Mouse (Mus musculus) midbrain, embryonic 14.5 days (tissue): ENCODE results near the gene Kat7. TPM values are rescaled to one million over a fixed set of nuclear protein-coding genes. Genes with fewer than 3 reads are reported as not detected.

Source experiments
- ATAC-seq: fragments of 200-750 bp; cut with Nextera tagmentation; 2 replicates; pipeline ENCODE4 v1.8.0; 2017; ENCODE audit warnings: moderate number of reproducible peaks, moderate library complexity; ENCODE audit not compliant: low FRiP score, low TSS enrichment
- DNase-seq: peaks from one replicate; pipeline ENCODE4 v3.0.0-alpha.2; 2015
- H3K27ac ChIP-seq: fragments of 300-500 bp; sonication (generic); replicated peaks from 2 replicates; pipeline ENCODE4 v1.5.1; 2014; ENCODE audit warnings: mild to moderate bottlenecking, low read depth, low read length, moderate library complexity
- H3K27me3 ChIP-seq: fragments of 300-500 bp; sonication (generic); 2 replicates; pipeline ENCODE4 v1.6.1; 2014; ENCODE audit warnings: low read length, control low read depth, mixed read lengths; ENCODE audit not compliant: control insufficient read depth, insufficient read depth
- H3K36me3 ChIP-seq: fragments of 300-500 bp; sonication (generic); 2 replicates; pipeline ENCODE4 v1.6.1; 2014; ENCODE audit warnings: low read length, control low read depth; ENCODE audit not compliant: control insufficient read depth, insufficient read depth
- H3K4me1 ChIP-seq: fragments of 300-500 bp; sonication (generic); 2 replicates; pipeline ENCODE4 v1.6.1; 2014; ENCODE audit warnings: mild to moderate bottlenecking, antibody characterized with exemption, low read length, control low read depth; ENCODE audit not compliant: control insufficient read depth, insufficient read depth
- H3K4me2 ChIP-seq: fragments of 300-500 bp; sonication (generic); 2 replicates; pipeline ENCODE4 v1.6.1; 2014; ENCODE audit warnings: mild to moderate bottlenecking, low read length, moderate library complexity
- H3K4me3 ChIP-seq: fragments of 300-500 bp; sonication (generic); replicated peaks from 2 replicates; pipeline ENCODE4 v1.5.1; 2014; ENCODE audit warnings: low read depth, low read length
- H3K9ac ChIP-seq: fragments of 300-500 bp; sonication (generic); replicated peaks from 2 replicates; pipeline ENCODE4 v1.6.1; 2014; ENCODE audit warnings: mild to moderate bottlenecking, low read length, moderate library complexity
- H3K9me3 ChIP-seq: fragments of 300-500 bp; sonication (generic); 2 replicates; pipeline ENCODE4 v1.6.1; 2016; ENCODE audit warnings: low read length, control low read depth, mixed read lengths; ENCODE audit not compliant: control insufficient read depth
- WGBS: fragments of 180-500 bp; shearing (Covaris S2); extraction: QIAGEN DNeasy Blood & Tissue Kit; methylation state at CpG from one replicate; pipeline ENCODE4 v1.1.7; 2014; 5-methylcytosine and 5-hydroxymethylcytosine counted together
- polyA plus RNA-seq: library from polyadenylated mRNA; unstranded; fragments of >200 nt; fragmentation: Nextera tagmentation; extraction: Ambion mirVana; gene quantifications from 2 replicates; pipeline ENCODE4 v1.2.1, GENCODE M21; 2014

Gene Kat7
- polyA plus RNA-seq, 1 experiment from 2014 or later = 65.2 TPM

- ATAC-seq = peak; percentile 75
- under 1% methylated on average over 50 of the region's 50 CpGs for WGBS
Measured at GRCm38 (mm10) chr11:95337129-95337813, 27.2 kb upstream of the Kat7 start.

GRCm38 (mm10) chr11:95336568-95337128 lies 26.6 kb upstream of the Kat7 start, which contains the start of gene Fam117a:
Fam117a (plus strand) TSS chr11:95337018.
- no peaks in the 10 kb centered on the region for H3K9me3 ChIP-seq
- 0% methylated on average over 20 of the region's 27 CpGs for WGBS
- peak; percentile 92 for DNase-seq
- peak; percentile 96 for ATAC-seq
- H3K4me1 ChIP-seq = peaks cover 11% of the 10 kb centered on the region; the same call in 1 of the 2 replicates
- H3K27me3 ChIP-seq = peaks cover 13% of the 10 kb centered on the region
- H3K36me3 ChIP-seq = no peaks in the 10 kb centered on the region
- peak within 1 kb of the TSS; percentile 80 for H3K4me3 ChIP-seq
- H3K9ac ChIP-seq = peak within 1 kb of the TSS; percentile 64
- H3K27ac ChIP-seq = no peak within 1 kb of the TSS
- peak within 1 kb of the TSS; percentile 98 for H3K4me2 ChIP-seq

More at GRCm38 (mm10) chr11:95337129-95337813, 27.2 kb upstream of the Kat7 start:
- H3K9ac ChIP-seq = peak overlapping the region; percentile 64
- H3K4me3 ChIP-seq = peak overlapping the region; percentile 80
- no peak overlapping the region for H3K27ac ChIP-seq
- DNase-seq = peak; percentile 74
- no peaks in the 10 kb centered on the region for H3K36me3 ChIP-seq
- peaks cover 11% of the 10 kb centered on the region; the same call in 1 of the 2 replicates for H3K4me1 ChIP-seq
- H3K4me2 ChIP-seq = peak overlapping the region; percentile 98
- no peaks in the 10 kb centered on the region for H3K9me3 ChIP-seq
- peaks cover 13% of the 10 kb centered on the region for H3K27me3 ChIP-seq

- 75% methylated on average over 5 of the region's 5 CpGs for WGBS
- H3K4me3 ChIP-seq = no peak overlapping the region
- H3K4me1 ChIP-seq = peaks cover 11% of the 10 kb centered on the region; the same call in 1 of the 2 replicates
- H3K36me3 ChIP-seq = no peaks in the 10 kb centered on the region
- peaks cover 13% of the 10 kb centered on the region for H3K27me3 ChIP-seq
- H3K4me2 ChIP-seq = no peak overlapping the region
- H3K9ac ChIP-seq = no peak overlapping the region
- no peaks in the 10 kb centered on the region for H3K9me3 ChIP-seq
- H3K27ac ChIP-seq = no peak overlapping the region
- ATAC-seq (no peak), DNase-seq (no peak)
Measured at GRCm38 (mm10) chr11:95334448-95335060, 24.5 kb upstream of the Kat7 start.

GRCm38 (mm10) chr11:95333805-95334204 lies 23.8 kb upstream of the Kat7 start:
- DNase-seq = no peak
- no peak for ATAC-seq
- no peak overlapping the region for H3K27ac ChIP-seq
- peaks cover 13% of the 10 kb centered on the region for H3K27me3 ChIP-seq
- H3K36me3 ChIP-seq = no peaks in the 10 kb centered on the region
- 85% methylated on average over 9 of the region's 9 CpGs for WGBS
- no peak overlapping the region for H3K4me3 ChIP-seq
- H3K4me2 ChIP-seq = no peak overlapping the region
- peaks cover 8% of the 10 kb centered on the region; the same call in 1 of the 2 replicates for H3K4me1 ChIP-seq
- no peaks in the 10 kb centered on the region for H3K9me3 ChIP-seq
- H3K9ac ChIP-seq = no peak overlapping the region

- ATAC-seq (no peak), DNase-seq (no peak)
- Histone ChIP-seq H3K4me3 (no peak overlapping the region), H3K36me3 (no peaks in the 10 kb centered on the region), H3K9ac (no peak overlapping the region), H3K9me3 (no peaks in the 10 kb centered on the region), H3K27me3 (peaks cover 12% of the 10 kb centered on the region), H3K4me2 (no peak overlapping the region), H3K27ac (no peak overlapping the region), H3K4me1 (peaks cover 8% of the 10 kb centered on the region; the same call in 1 of the 2 replicates)
- 61% methylated on average over 4 of the region's 4 CpGs for WGBS
Measured at GRCm38 (mm10) chr11:95333209-95333608, 23.2 kb upstream of the Kat7 start.

- Histone ChIP-seq H3K4me3 (no peak overlapping the region), H3K27me3 (no peaks in the 10 kb centered on the region), H3K4me2 (no peak overlapping the region), H3K9me3 (no peaks in the 10 kb centered on the region), H3K4me1 (no peaks in the 10 kb centered on the region), H3K27ac (no peak overlapping the region), H3K9ac (no peak overlapping the region), H3K36me3 (no peaks in the 10 kb centered on the region)
- WGBS = 71% methylated on average over 1 of the region's 1 CpGs
- ATAC-seq (no peak), DNase-seq (no peak)
Measured at GRCm38 (mm10) chr11:95330662-95331061, 20.6 kb upstream of the Kat7 start.

GRCm38 (mm10) chr11:95328629-95329028 lies 18.6 kb upstream of the Kat7 start:
- Histone ChIP-seq H3K4me1 (no peaks in the 10 kb centered on the region), H3K27ac (no peak overlapping the region), H3K36me3 (no peaks in the 10 kb centered on the region), H3K9ac (no peak overlapping the region), H3K9me3 (no peaks in the 10 kb centered on the region), H3K4me2 (no peak overlapping the region), H3K27me3 (no peaks in the 10 kb centered on the region), H3K4me3 (no peak overlapping the region)
- DNase-seq = no peak
- WGBS = 75% methylated on average over 5 of the region's 5 CpGs
- ATAC-seq = no peak

- no peak overlapping the region for H3K9ac ChIP-seq
- 81% methylated on average over 11 of the region's 11 CpGs for WGBS
- no peak for DNase-seq
Measured at GRCm38 (mm10) chr11:95326243-95326642, 16.2 kb upstream of the Kat7 start.

More at GRCm38 (mm10) chr11:95326243-95326642, 16.2 kb upstream of the Kat7 start:
- H3K27me3 ChIP-seq = no peaks in the 10 kb centered on the region
- ATAC-seq = no peak
- H3K27ac ChIP-seq = no peak overlapping the region
- no peak overlapping the region for H3K4me3 ChIP-seq
- no peaks in the 10 kb centered on the region for H3K36me3 ChIP-seq
- H3K4me2 ChIP-seq = no peak overlapping the region
- H3K4me1 ChIP-seq = no peaks in the 10 kb centered on the region
- no peaks in the 10 kb centered on the region for H3K9me3 ChIP-seq
